Comparison of ENCODE assay signal across 8 mouse cellular contexts in genomic region chr13:23516822-23517602, GRCm38 (mm10). TPM values are rescaled to one million over a fixed set of nuclear protein-coding genes. Genes with fewer than 3 reads are reported as not detected.
DNase-seq lines count a peak whose midpoint lies in the region; ATAC-seq and TF ChIP-seq lines count a peak whose summit lies in the region.

No protein-coding gene starts in this region.

- H3K9me3 ChIP-seq in embryonic facial prominence, embryonic 15.5 days (replicated peaks), result no peaks in the 10 kb centered on the region
- H3K9me3 ChIP-seq in heart, embryonic 12.5 days (replicated peaks), result no peaks in the 10 kb centered on the region
- no peaks in the 10 kb centered on the region for H3K9me3 ChIP-seq in kidney, embryonic 15.5 days (replicated peaks)
- H3K9me3 ChIP-seq in liver, embryonic 16.5 days (replicated peaks; ENCODE audit: control insufficient read depth, low read length), result no peaks in the 10 kb centered on the region
- no peaks in the 10 kb centered on the region for H3K9me3 ChIP-seq in neural tube, embryonic 13.5 days

- no peak overlapping the region for H3K9ac ChIP-seq in embryonic facial prominence, embryonic 15.5 days
- H3K9ac ChIP-seq in heart, embryonic 12.5 days, result no peak overlapping the region
- H3K9ac ChIP-seq in kidney, embryonic 15.5 days, result peak overlapping the region; percentile 36; the same call in 1 of the 2 replicates
- peak overlapping the region; percentile 56 for H3K9ac ChIP-seq in liver, embryonic 16.5 days (ENCODE audit: low read depth, low read length)
- H3K9ac ChIP-seq in neural tube, embryonic 13.5 days, result peak overlapping the region; percentile 55

- H3K36me3 ChIP-seq in embryonic facial prominence, embryonic 15.5 days, result no peaks in the 10 kb centered on the region
- H3K36me3 ChIP-seq in heart, embryonic 12.5 days, result no peaks in the 10 kb centered on the region
- no peaks in the 10 kb centered on the region for H3K36me3 ChIP-seq in kidney, embryonic 15.5 days
- H3K36me3 ChIP-seq in liver, embryonic 16.5 days (ENCODE audit: control insufficient read depth, insufficient read depth), result no peaks in the 10 kb centered on the region
- no peaks in the 10 kb centered on the region for H3K36me3 ChIP-seq in neural tube, embryonic 13.5 days
- no peaks in the 10 kb centered on the region for H3K36me3 ChIP-seq in thymus, adult 2 months (ENCODE audit: control insufficient read depth, insufficient read depth, low read length)

- 0 out of 2 replicates have a peak, but pooled peaks cover 5% of the 10 kb centered on the region for H3K4me1 ChIP-seq in embryonic facial prominence, embryonic 15.5 days
- 0 out of 2 replicates have a peak, but pooled peaks cover 8% of the 10 kb centered on the region for H3K4me1 ChIP-seq in heart, embryonic 12.5 days (replicated peaks)
- H3K4me1 ChIP-seq in kidney, embryonic 15.5 days, result peaks cover 8% of the 10 kb centered on the region
- peaks cover 17% of the 10 kb centered on the region for H3K4me1 ChIP-seq in liver, embryonic 16.5 days (ENCODE audit: control insufficient read depth, low read depth, low read length)
- H3K4me1 ChIP-seq in neural tube, embryonic 13.5 days (replicated peaks), result peaks cover 19% of the 10 kb centered on the region
- H3K4me1 ChIP-seq in thymus, adult 2 months (replicated peaks; ENCODE audit: control insufficient read depth, insufficient read depth, low read length), result peaks cover 2% of the 10 kb centered on the region

- ATAC-seq in embryonic facial prominence, embryonic 15.5 days (ENCODE audit: insufficient number of reproducible peaks, low FRiP score, low TSS enrichment, low read depth), result peak; percentile 63; the same call in 1 of the 2 replicates
- peak; percentile 60 for ATAC-seq in heart, embryonic 12.5 days (ENCODE audit: insufficient number of reproducible peaks, low FRiP score)
- ATAC-seq in kidney, embryonic 15.5 days (replicated peaks; ENCODE audit: low FRiP score), result peak; percentile 66; the same call in 1 of the 2 replicates
- peak; percentile 51 for ATAC-seq in liver, embryonic 16.5 days (ENCODE audit: low read depth)
- peak; percentile 73 for ATAC-seq in neural tube, embryonic 13.5 days (ENCODE audit: low read depth)

- TF ChIP-seq POLR2A in thymus, adult 2 months (IDR thresholded peaks at IDR 0.05; ENCODE audit: control insufficient read depth, extremely low read depth, insufficient read depth, low read length, poor library complexity), result no peak

- WGBS in embryonic facial prominence, embryonic 15.5 days, result under 1% methylated on average over 19 of the region's 19 CpGs
- WGBS in heart, embryonic 12.5 days, result under 1% methylated on average over 19 of the region's 19 CpGs
- under 1% methylated on average over 19 of the region's 19 CpGs for WGBS in kidney, embryonic 15.5 days
- under 1% methylated on average over 19 of the region's 19 CpGs for WGBS in liver, embryonic 16.5 days (ENCODE audit: insufficient replicate concordance)
- WGBS in neural tube, embryonic 13.5 days, result under 1% methylated on average over 19 of the region's 19 CpGs
- under 1% methylated on average over 19 of the region's 19 CpGs for WGBS in thymus, adult 2 months

- DNase-seq in B cell, adult 2 months, result peak; percentile 87
- DNase-seq in adrenal gland, adult 8-10 months, result peak; percentile 48
- peak; percentile 78 for DNase-seq in thymus, adult 2 months

- no peak for TF ChIP-seq CTCF in thymus, adult 2 months (IDR thresholded peaks at IDR 0.05; ENCODE audit: borderline replicate concordance, control insufficient read depth, extremely low read depth, insufficient read depth, low read length, poor library complexity)

- H3K4me2 ChIP-seq in embryonic facial prominence, embryonic 15.5 days (replicated peaks), result peak overlapping the region; percentile 82
- H3K4me2 ChIP-seq in heart, embryonic 12.5 days, result peak overlapping the region; percentile 80
- peak overlapping the region; percentile 77 for H3K4me2 ChIP-seq in kidney, embryonic 15.5 days
- peak overlapping the region; percentile 94 for H3K4me2 ChIP-seq in liver, embryonic 16.5 days (ENCODE audit: low read depth, low read length)
- peak overlapping the region; percentile 79 for H3K4me2 ChIP-seq in neural tube, embryonic 13.5 days

- peak overlapping the region; percentile 58 for H3K4me3 ChIP-seq in embryonic facial prominence, embryonic 15.5 days (replicated peaks)
- peak overlapping the region; percentile 59 for H3K4me3 ChIP-seq in heart, embryonic 12.5 days
- H3K4me3 ChIP-seq in kidney, embryonic 15.5 days (replicated peaks), result peak overlapping the region; percentile 54
- H3K4me3 ChIP-seq in liver, embryonic 16.5 days (ENCODE audit: low read depth, low read length), result peak overlapping the region; percentile 65
- peak overlapping the region; percentile 50 for H3K4me3 ChIP-seq in neural tube, embryonic 13.5 days
- H3K4me3 ChIP-seq in thymus, adult 2 months (ENCODE audit: control insufficient read depth, insufficient read depth, low read length), result peak overlapping the region; percentile 60

- peak overlapping the region; percentile 86 for H3K27ac ChIP-seq in embryonic facial prominence, embryonic 15.5 days (replicated peaks)
- H3K27ac ChIP-seq in heart, embryonic 12.5 days (ENCODE audit: poor library complexity, severe bottlenecking), result peak overlapping the region; percentile 70
- peak overlapping the region; percentile 86 for H3K27ac ChIP-seq in kidney, embryonic 15.5 days
- peak overlapping the region; percentile 79 for H3K27ac ChIP-seq in liver, embryonic 16.5 days (ENCODE audit: low read length)
- H3K27ac ChIP-seq in neural tube, embryonic 13.5 days (replicated peaks), result 0 out of 2 replicates have a peak overlapping the region, but pooled peaks have one; percentile 15
- H3K27ac ChIP-seq in thymus, adult 2 months (ENCODE audit: control insufficient read depth, insufficient read depth, low read length), result no peak overlapping the region; the same call in 1 of the 2 replicates

- no peaks in the 10 kb centered on the region for H3K27me3 ChIP-seq in embryonic facial prominence, embryonic 15.5 days
- H3K27me3 ChIP-seq in heart, embryonic 12.5 days (replicated peaks), result no peaks in the 10 kb centered on the region
- no peaks in the 10 kb centered on the region for H3K27me3 ChIP-seq in kidney, embryonic 15.5 days
- H3K27me3 ChIP-seq in liver, embryonic 16.5 days (ENCODE audit: control insufficient read depth, insufficient read depth, low read depth, low read length), result no peaks in the 10 kb centered on the region
- no peaks in the 10 kb centered on the region for H3K27me3 ChIP-seq in neural tube, embryonic 13.5 days
- no peaks in the 10 kb centered on the region for H3K27me3 ChIP-seq in thymus, adult 2 months (ENCODE audit: control insufficient read depth, insufficient read depth, low read length)

RNA-seq across cellular contexts. Expression of gene Hist1h4h, which starts 13.8 kb away (rescaled TPM):
- 100 to 1,000 TPM; 381 to 523 (median 406) TPM for total RNA-seq in adrenal gland, adult 8-10 months (2022)
- polyA plus RNA-seq in embryonic facial prominence, embryonic 15.5 days (2015; fragmentation: Nextera tagmentation; extraction: Ambion mirVana), result 6.1 and 7.1 TPM in 2 replicates
- 4.4 and 5.2 TPM in 2 replicates for polyA plus RNA-seq in heart, embryonic 12.5 days (2016; fragmentation: Nextera tagmentation; extraction: Ambion mirVana)
- 7.5 and 7.8 TPM in 2 replicates for polyA plus RNA-seq in kidney, embryonic 15.5 days (2015; fragmentation: Nextera tagmentation; extraction: Ambion mirVana)
- 5.5 and 9.8 TPM in 2 replicates for polyA plus RNA-seq in liver, embryonic 16.5 days (2015; fragmentation: Nextera tagmentation; extraction: Ambion mirVana)
- 2.4 and 2.6 TPM in 2 replicates for polyA plus RNA-seq in neural tube, embryonic 13.5 days (2015; fragmentation: Nextera tagmentation; extraction: Ambion mirVana)
- 150 and 182 TPM in 2 replicates for polyA plus RNA-seq in thymus, adult 2 months (2012; rRNA removed)

RNA-seq across cellular contexts. Expression of gene Hist1h2af, which starts 16.7 kb away (rescaled TPM):
- total RNA-seq in adrenal gland, adult 8-10 months (2022), result 10 to 100 TPM in 3 of 4 experiments, 1 to 10 TPM in 1; 8.2 to 20.8 (median 16.2) TPM
- 2.7 and 3.4 TPM in 2 replicates for polyA plus RNA-seq in embryonic facial prominence, embryonic 15.5 days (2015; fragmentation: Nextera tagmentation; extraction: Ambion mirVana)
- 2.7 and 7.0 TPM in 2 replicates for polyA plus RNA-seq in heart, embryonic 12.5 days (2016; fragmentation: Nextera tagmentation; extraction: Ambion mirVana)
- 3.3 and 7.3 TPM in 2 replicates for polyA plus RNA-seq in kidney, embryonic 15.5 days (2015; fragmentation: Nextera tagmentation; extraction: Ambion mirVana)
- polyA plus RNA-seq in liver, embryonic 16.5 days (2015; fragmentation: Nextera tagmentation; extraction: Ambion mirVana), result 2.0 and 6.7 TPM in 2 replicates
- polyA plus RNA-seq in neural tube, embryonic 13.5 days (2015; fragmentation: Nextera tagmentation; extraction: Ambion mirVana), result 0.95 TPM in 1 of 2 replicates, not detected in the other
- 4,070 and 5,945 TPM in 2 replicates for polyA plus RNA-seq in thymus, adult 2 months (2012; rRNA removed)

RNA-seq across cellular contexts. Expression of gene Hist1h3g, which starts 18.2 kb away (rescaled TPM):
- total RNA-seq in adrenal gland, adult 8-10 months (2022), result 1 to 10 TPM; 3.2 to 5.6 (median 4.7) TPM
- 3.2 and 5.3 TPM in 2 replicates for polyA plus RNA-seq in embryonic facial prominence, embryonic 15.5 days (2015; fragmentation: Nextera tagmentation; extraction: Ambion mirVana)
- polyA plus RNA-seq in heart, embryonic 12.5 days (2016; fragmentation: Nextera tagmentation; extraction: Ambion mirVana), result 3.9 and 4.0 TPM in 2 replicates
- polyA plus RNA-seq in kidney, embryonic 15.5 days (2015; fragmentation: Nextera tagmentation; extraction: Ambion mirVana), result 6.6 and 6.9 TPM in 2 replicates
- polyA plus RNA-seq in liver, embryonic 16.5 days (2015; fragmentation: Nextera tagmentation; extraction: Ambion mirVana), result 11.0 and 14.8 TPM in 2 replicates
- polyA plus RNA-seq in neural tube, embryonic 13.5 days (2015; fragmentation: Nextera tagmentation; extraction: Ambion mirVana), result 1.1 and 1.3 TPM in 2 replicates
- polyA plus RNA-seq in thymus, adult 2 months (2012; rRNA removed), result 496 and 661 TPM in 2 replicates

RNA-seq across cellular contexts. Expression of gene Hist1h2bh, which starts 26.2 kb away (rescaled TPM):
- total RNA-seq in adrenal gland, adult 8-10 months (2022), result 1 to 10 TPM; 2.2 to 3.4 (median 2.9) TPM
- polyA plus RNA-seq in embryonic facial prominence, embryonic 15.5 days (2015; fragmentation: Nextera tagmentation; extraction: Ambion mirVana), result 1.0 and 1.1 TPM in 2 replicates
- 0.26 and 0.28 TPM in 2 replicates for polyA plus RNA-seq in heart, embryonic 12.5 days (2016; fragmentation: Nextera tagmentation; extraction: Ambion mirVana)
- polyA plus RNA-seq in kidney, embryonic 15.5 days (2015; fragmentation: Nextera tagmentation; extraction: Ambion mirVana), result 0.91 and 1.1 TPM in 2 replicates
- 1.1 and 1.8 TPM in 2 replicates for polyA plus RNA-seq in liver, embryonic 16.5 days (2015; fragmentation: Nextera tagmentation; extraction: Ambion mirVana)
- polyA plus RNA-seq in neural tube, embryonic 13.5 days (2015; fragmentation: Nextera tagmentation; extraction: Ambion mirVana), result 0.61 TPM in 1 of 2 replicates, not detected in the other
- 37.8 and 51.2 TPM in 2 replicates for polyA plus RNA-seq in thymus, adult 2 months (2012; rRNA removed)

RNA-seq across cellular contexts. Expression of gene Hist1h3f, which starts 26.8 kb away (rescaled TPM):
- 10 to 100 TPM; 16.8 to 22.6 (median 20.7) TPM for total RNA-seq in adrenal gland, adult 8-10 months (2022)
- 0.25 and 0.37 TPM in 2 replicates for polyA plus RNA-seq in embryonic facial prominence, embryonic 15.5 days (2015; fragmentation: Nextera tagmentation; extraction: Ambion mirVana)
- 0.32 and 0.36 TPM in 2 replicates for polyA plus RNA-seq in heart, embryonic 12.5 days (2016; fragmentation: Nextera tagmentation; extraction: Ambion mirVana)
- 0.86 and 1.3 TPM in 2 replicates for polyA plus RNA-seq in kidney, embryonic 15.5 days (2015; fragmentation: Nextera tagmentation; extraction: Ambion mirVana)
- 1.2 and 1.4 TPM in 2 replicates for polyA plus RNA-seq in liver, embryonic 16.5 days (2015; fragmentation: Nextera tagmentation; extraction: Ambion mirVana)
- polyA plus RNA-seq in neural tube, embryonic 13.5 days (2015; fragmentation: Nextera tagmentation; extraction: Ambion mirVana), result not detected in 2 replicates
- 72.3 and 87.8 TPM in 2 replicates for polyA plus RNA-seq in thymus, adult 2 months (2012; rRNA removed)

Comparison
In these comparisons a context has a peak if more than half of its experiments do, and no peak if none do; other contexts are left out.
1. H3K9ac ChIP-seq: peak in kidney, embryonic 15.5 days (single experiment), liver, embryonic 16.5 days (single experiment) and neural tube, embryonic 13.5 days (single experiment); none in embryonic facial prominence, embryonic 15.5 days (single experiment) and heart, embryonic 12.5 days (single experiment).
2. RNA of gene Hist1h4h, which starts 13.8 kb away (polyA plus RNA-seq): 150 to 182 TPM in thymus, adult 2 months; 7.5 to 7.8 TPM in kidney, embryonic 15.5 days, 6.1 to 7.1 TPM in embryonic facial prominence, embryonic 15.5 days, 5.5 to 9.8 TPM in liver, embryonic 16.5 days, 4.4 to 5.2 TPM in heart, embryonic 12.5 days and 2.4 to 2.6 TPM in neural tube, embryonic 13.5 days; every median in the first group is over 10 times any median in the second.
3. RNA of gene Hist1h2af, which starts 16.7 kb away (polyA plus RNA-seq): 4,070 to 5,945 TPM in thymus, adult 2 months; 3.3 to 7.3 TPM in kidney, embryonic 15.5 days, 2.7 to 3.4 TPM in embryonic facial prominence, embryonic 15.5 days, 2.7 to 7.0 TPM in heart, embryonic 12.5 days, 2.0 to 6.7 TPM in liver, embryonic 16.5 days and 0.95 TPM in neural tube, embryonic 13.5 days; every median in the first group is over 100 times any median in the second.
4. RNA of gene Hist1h3g, which starts 18.2 kb away (polyA plus RNA-seq): 496 to 661 TPM in thymus, adult 2 months; 11.0 to 14.8 TPM in liver, embryonic 16.5 days, 6.6 to 6.9 TPM in kidney, embryonic 15.5 days, 3.2 to 5.3 TPM in embryonic facial prominence, embryonic 15.5 days, 3.9 to 4.0 TPM in heart, embryonic 12.5 days and 1.1 to 1.3 TPM in neural tube, embryonic 13.5 days; every median in the first group is over 10 times any median in the second.
5. Peak in every context shown above with its lines, with median percentiles within 50 percentile points of each other: DNase-seq, ATAC-seq, H3K4me2 ChIP-seq and H3K4me3 ChIP-seq.